ENCODE assay signal across 10 mouse cellular contexts in the genomic region with DNA sequence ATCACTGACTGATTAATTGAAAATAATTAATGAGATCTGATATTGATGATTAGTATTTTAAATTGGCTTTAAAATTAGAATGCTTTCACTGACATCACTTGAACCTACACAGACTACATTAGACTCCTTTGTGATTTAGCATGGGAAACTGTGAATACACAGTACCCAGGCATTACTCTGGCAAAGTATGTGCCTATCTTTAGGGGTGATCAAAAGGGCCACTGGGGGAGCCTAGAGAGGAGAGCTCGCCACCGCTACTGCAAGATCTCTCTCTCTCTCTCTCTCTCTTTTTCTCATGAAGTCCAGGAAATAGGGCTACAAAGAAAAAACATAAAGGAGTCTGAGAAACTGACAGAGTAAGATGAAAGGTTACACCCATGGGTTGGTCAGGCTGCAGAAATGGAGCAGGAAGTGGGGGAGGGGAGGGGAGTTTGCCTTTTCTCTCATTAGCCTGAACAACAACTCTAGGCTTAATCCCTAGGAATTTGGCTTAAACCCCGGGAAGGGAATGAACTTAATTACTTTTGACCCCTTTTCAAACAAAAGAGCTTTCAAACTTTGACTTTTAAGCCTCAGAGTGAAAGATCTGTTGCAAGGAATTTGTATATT. TPM values are rescaled to one million over a fixed set of nuclear protein-coding genes. Genes with fewer than 3 reads are reported as not detected.
DNase-seq lines count a peak whose midpoint lies in the region; ATAC-seq and TF ChIP-seq lines count a peak whose summit lies in the region.
"Had no signal": no experiment of that assay in that cellular context is flagged by ENCODE, and none has a peak within 500 bp of the region (broad histone marks: within the 10 kb centered on the region; RNA-seq: fewer than 3 reads in every experiment).

No protein-coding gene starts in this region.

- H3K9ac ChIP-seq in midbrain, postnatal 0 days (replicated peaks; ENCODE audit: low read length, poor library complexity, severe bottlenecking) = no peak overlapping the region
- no peak overlapping the region for H3K9ac ChIP-seq in stomach, embryonic 14.5 days (replicated peaks; ENCODE audit: low read depth, low read length)

- H3K4me3 ChIP-seq in midbrain, embryonic 10.5 days = no peak overlapping the region
- H3K4me3 ChIP-seq in midbrain, postnatal 0 days (ENCODE audit: low read depth, low read length) = no peak overlapping the region
- H3K4me3 ChIP-seq in stomach, embryonic 14.5 days (ENCODE audit: low read depth, low read length) = no peak overlapping the region
- H3K4me3 ChIP-seq: gastrocnemius, adult 2 months had no signal

- TF ChIP-seq CTCF in midbrain, postnatal 0 days (IDR thresholded peaks at IDR 0.05) = no peak

- H3K4me1 ChIP-seq in midbrain, embryonic 10.5 days = peaks cover 30% of the 10 kb centered on the region
- H3K4me1 ChIP-seq in midbrain, postnatal 0 days (ENCODE audit: insufficient read depth, low read length) = no peaks in the 10 kb centered on the region
- H3K4me1 ChIP-seq in stomach, embryonic 14.5 days (ENCODE audit: control insufficient read depth, insufficient read depth, low read length) = peaks cover 3% of the 10 kb centered on the region; the same call in 1 of the 2 replicates

- H3K27ac ChIP-seq in midbrain, embryonic 10.5 days (replicated peaks) = peak overlapping the region; percentile 70
- H3K27ac ChIP-seq in midbrain, postnatal 0 days (ENCODE audit: low read depth, low read length) = no peak overlapping the region
- H3K27ac ChIP-seq in stomach, embryonic 14.5 days (ENCODE audit: low read length) = peak overlapping the region; percentile 1; the same call in 1 of the 2 replicates
- H3K27ac ChIP-seq: gastrocnemius, adult 2 months had no signal

- WGBS in midbrain, embryonic 10.5 days = under 1% methylated on average over 3 of the region's 3 CpGs
- 21% methylated on average over 3 of the region's 3 CpGs for WGBS in midbrain, postnatal 0 days
- WGBS in stomach, embryonic 14.5 days = 7% methylated on average over 3 of the region's 3 CpGs

- intact Hi-C loops in left cerebral cortex, postnatal 4 days (cut with DNase I) = no loop called here

- H3K36me3 ChIP-seq in midbrain, embryonic 10.5 days = no peaks in the 10 kb centered on the region
- peaks cover 3% of the 10 kb centered on the region; the same call in 1 of the 2 replicates for H3K36me3 ChIP-seq in midbrain, postnatal 0 days (ENCODE audit: insufficient read depth, low read length)
- no peaks in the 10 kb centered on the region for H3K36me3 ChIP-seq in stomach, embryonic 14.5 days (ENCODE audit: control insufficient read depth, insufficient read depth, low read length)

- DNase-seq in midbrain, embryonic 10.5 days (ENCODE audit: low spot score) = peak; percentile 40
- DNase-seq in midbrain, postnatal 0 days (ENCODE audit: low spot score) = no peak
- peak; percentile 21 for DNase-seq in adipocyte (ENCODE audit: low spot score)
- DNase-seq in forelimb bud, embryonic 11.5 days (ENCODE audit: low read depth, low spot score) = peak; percentile 70
- DNase-seq in frontal cortex, postnatal 10 days (ENCODE audit: low spot score in 2 of 2) = no peak
- DNase-seq in left cerebral cortex, postnatal 4 days = no peak
- DNase-seq in gastrocnemius, postnatal 10 days = no peak
- DNase-seq: cerebellum, postnatal 10 days; gastrocnemius, adult 2 months had no signal

- ATAC-seq in midbrain, postnatal 0 days (ENCODE audit: low FRiP score) = no peak
- peak; percentile 58; the same call in 1 of the 2 replicates for ATAC-seq in stomach, embryonic 14.5 days (ENCODE audit: insufficient number of reproducible peaks, insufficient read depth, low FRiP score, low read depth)

- H3K27me3 ChIP-seq in midbrain, embryonic 10.5 days (ENCODE audit: low read depth, poor library complexity, severe bottlenecking) = no peaks in the 10 kb centered on the region
- no peaks in the 10 kb centered on the region for H3K27me3 ChIP-seq in midbrain, postnatal 0 days (ENCODE audit: insufficient read depth, low read length)
- no peaks in the 10 kb centered on the region for H3K27me3 ChIP-seq in stomach, embryonic 14.5 days (ENCODE audit: control insufficient read depth, insufficient read depth, low read length)

- H3K4me2 ChIP-seq in midbrain, postnatal 0 days (ENCODE audit: low read depth, low read length, poor library complexity, severe bottlenecking) = no peak overlapping the region
- H3K4me2 ChIP-seq in stomach, embryonic 14.5 days (replicated peaks; ENCODE audit: low read depth, low read length) = no peak overlapping the region

- H3K9me3 ChIP-seq in midbrain, embryonic 10.5 days (replicated peaks) = no peaks in the 10 kb centered on the region
- no peaks in the 10 kb centered on the region for H3K9me3 ChIP-seq in midbrain, postnatal 0 days (ENCODE audit: low read length)
- H3K9me3 ChIP-seq in stomach, embryonic 14.5 days (ENCODE audit: control insufficient read depth, low read depth, low read length) = no peaks in the 10 kb centered on the region

RNA-seq across cellular contexts. Expression of a gene that starts 33.8 kb away (rescaled TPM):
- polyA plus RNA-seq in midbrain, embryonic 10.5 days (2016; fragmentation: Nextera tagmentation; extraction: Ambion mirVana) = 2.4 and 2.8 TPM in 2 replicates
- total RNA-seq in midbrain, postnatal 0 days (2014; rRNA removed) = 27.0 and 32.8 TPM in 2 replicates
- polyA plus RNA-seq in midbrain, postnatal 0 days (2015; fragmentation: Nextera tagmentation; extraction: Ambion mirVana) = 22.5 and 28.3 TPM in 2 replicates
- polyA plus RNA-seq in stomach, embryonic 14.5 days (2014; fragmentation: Nextera tagmentation; extraction: Ambion mirVana) = 1.1 and 1.3 TPM in 2 replicates
- total RNA-seq in left cerebral cortex, postnatal 4 days (2021) = 10 to 100 TPM; 51.8 to 59.0 TPM
- total RNA-seq in gastrocnemius, postnatal 10 days (2021) = 1 to 10 TPM; 1.5 to 2.3 TPM

Comparison
In these comparisons a context has a peak if more than half of its experiments do, and no peak if none do; other contexts are left out.
1. DNase-seq: peak in midbrain, embryonic 10.5 days (single experiment), adipocyte (single experiment) and forelimb bud, embryonic 11.5 days (single experiment); none in midbrain, postnatal 0 days (single experiment), frontal cortex, postnatal 10 days (0 of 2), left cerebral cortex, postnatal 4 days (single experiment) and gastrocnemius, postnatal 10 days (single experiment).